Mouse (Mus musculus): ENCODE results near the gene Clcnka.

Clcnka gene

GRCm38 (mm10) chr4:141398545-141398944, at the start of gene Clcnka:
Gene Clcnka, minus strand, starts transcription at chr4:141398724.
- no peak for DNase-seq (ENCODE audit: low spot score)

DNA sequence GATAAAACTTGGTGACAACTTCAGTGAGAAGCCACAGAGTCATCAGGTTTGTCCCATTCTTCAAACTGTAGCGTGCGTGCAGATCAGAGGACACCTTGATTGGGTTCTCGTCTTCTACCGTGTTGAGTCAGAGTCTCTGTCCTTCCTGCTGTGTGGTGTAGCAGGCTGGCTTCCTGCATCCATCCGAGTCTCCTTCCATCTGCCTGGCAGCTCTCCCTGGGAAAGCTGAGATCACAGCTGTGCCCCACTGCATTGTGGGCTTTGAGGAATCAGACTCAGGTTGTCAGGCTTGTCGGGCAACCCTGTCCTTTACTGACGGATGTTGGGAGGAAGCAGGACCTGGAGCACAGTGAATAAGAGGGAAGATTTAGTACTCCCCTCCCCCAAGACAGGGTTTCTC, 47.7 kb upstream of the Clcnka start:
- DNase-seq (ENCODE audit: low spot score), result no peak

GRCm38 (mm10) chr4:141445328-141445720, 46.8 kb upstream of the Clcnka start:
- DNase-seq (ENCODE audit: low spot score), result no peak

- peak; percentile 87 for DNase-seq (ENCODE audit: low spot score)
Observed at GRCm38 (mm10) chr4:141444451-141445327, 46.2 kb upstream of the Clcnka start, which contains the start of gene Zbtb17. Gene Zbtb17, plus strand, starts transcription at chr4:141444654.

- no peak for DNase-seq (ENCODE audit: low spot score)
Observed at GRCm38 (mm10) chr4:141443641-141444429, 45.3 kb upstream of the Clcnka start.

GRCm38 (mm10) chr4:141440877-141441276, 42.4 kb upstream of the Clcnka start:
- DNase-seq (ENCODE audit: low spot score), result no peak

DNA sequence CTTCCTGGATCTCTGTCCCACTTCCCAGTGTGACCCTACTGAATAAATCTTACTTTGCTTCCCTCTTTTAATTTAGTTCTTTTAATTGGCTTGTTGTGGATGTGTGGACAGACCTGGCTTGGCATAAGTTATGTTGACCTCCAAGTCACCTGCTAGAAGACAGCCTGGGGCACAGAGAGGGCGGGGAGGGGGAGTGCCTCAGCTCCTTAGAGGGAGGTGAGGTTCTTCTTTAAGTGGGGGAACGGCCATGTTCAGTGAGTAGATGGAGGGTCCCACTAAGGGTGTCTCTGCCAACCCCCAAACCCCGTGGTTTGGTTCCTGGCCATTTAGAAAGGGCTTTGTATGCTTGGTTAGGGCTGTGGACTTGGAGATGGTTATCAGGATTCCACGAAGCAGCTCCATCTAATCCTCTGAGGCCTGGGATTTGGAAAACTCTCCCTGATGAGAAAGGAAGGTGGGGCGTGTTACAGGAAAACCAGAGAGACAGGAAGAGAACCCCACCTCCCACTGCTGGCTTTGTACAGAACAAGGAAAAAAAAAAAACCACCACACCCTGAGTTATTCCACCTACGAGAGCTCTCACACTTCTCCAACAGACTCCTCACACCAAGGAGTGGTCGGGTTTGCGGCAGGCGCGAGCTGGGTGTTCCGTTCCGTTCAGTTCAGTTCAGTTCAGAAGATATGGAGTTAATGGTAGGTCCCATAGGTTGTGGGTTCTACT, 40.7 kb upstream of the Clcnka start:
- no peak for DNase-seq (ENCODE audit: low spot score)

DNA sequence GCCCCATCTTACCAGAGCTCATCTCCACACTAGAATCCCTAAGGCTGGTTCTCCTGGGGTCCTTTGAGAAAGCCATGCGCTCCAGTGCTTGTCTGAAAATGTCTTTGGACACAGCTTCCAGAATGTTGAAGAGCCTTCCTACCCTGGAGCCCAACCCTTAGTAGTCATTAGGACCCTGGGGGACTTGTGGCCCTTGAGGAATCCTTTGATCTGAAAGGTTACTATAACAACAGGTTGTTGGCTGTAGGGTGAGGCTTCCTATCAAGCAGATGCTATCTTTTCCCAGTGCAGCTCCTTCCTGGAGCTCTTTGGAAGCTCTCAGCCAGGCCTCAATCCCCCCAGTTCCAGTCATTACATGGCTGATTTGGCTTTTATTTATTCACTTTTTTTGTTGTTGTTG, 37.5 kb upstream of the Clcnka start, which contains the start of gene Srarp:
Gene Srarp (minus strand): TSS at position 132 of the 400 bp plus-strand sequence.
- no peak for DNase-seq (ENCODE audit: low spot score)

- no peak for DNase-seq (ENCODE audit: low spot score)
Observed at GRCm38 (mm10) chr4:141433191-141433590, 34.7 kb upstream of the Clcnka start.

DNA sequence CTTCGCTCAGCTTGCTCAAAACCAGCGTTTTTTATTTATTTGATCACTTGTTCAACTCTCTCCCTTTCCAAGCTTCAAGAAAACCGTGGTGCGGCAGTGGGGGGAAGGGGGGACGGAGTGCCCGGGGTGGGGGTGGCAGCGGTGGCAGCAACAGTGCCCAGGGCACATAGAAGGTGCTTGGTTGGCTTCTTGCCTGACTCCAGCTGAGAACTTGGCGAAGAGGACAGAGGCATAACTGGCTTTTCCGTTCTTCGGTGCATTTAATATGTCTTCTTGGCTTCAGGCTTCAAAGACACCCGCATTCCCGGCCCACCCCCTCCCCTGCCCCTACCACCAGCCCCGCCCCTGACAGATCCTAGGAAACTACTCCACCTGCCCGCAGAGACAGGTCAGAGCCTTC, 34.1 kb upstream of the Clcnka start:
- no peak for DNase-seq (ENCODE audit: low spot score)

DNA sequence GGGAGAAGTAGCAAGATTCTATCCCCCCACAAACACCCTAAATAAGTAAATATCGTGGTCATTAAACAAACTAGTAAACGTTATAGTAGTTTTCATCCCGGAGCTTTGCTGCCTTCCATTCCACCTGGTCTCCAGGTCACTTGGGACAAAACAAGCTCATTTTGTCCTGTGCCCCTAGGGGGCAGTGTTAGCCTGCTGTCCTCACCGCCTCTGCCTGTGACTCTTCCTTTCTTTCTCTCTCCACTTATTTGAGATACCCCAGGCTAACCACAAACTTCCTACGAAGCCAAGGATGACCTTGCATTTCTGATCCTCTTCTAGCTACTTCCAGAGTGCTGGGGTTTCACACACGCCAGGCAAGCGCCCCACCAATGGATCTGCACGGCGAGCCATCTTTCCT, 32.5 kb upstream of the Clcnka start:
- DNase-seq (ENCODE audit: low spot score), result peak; percentile 64

DNA sequence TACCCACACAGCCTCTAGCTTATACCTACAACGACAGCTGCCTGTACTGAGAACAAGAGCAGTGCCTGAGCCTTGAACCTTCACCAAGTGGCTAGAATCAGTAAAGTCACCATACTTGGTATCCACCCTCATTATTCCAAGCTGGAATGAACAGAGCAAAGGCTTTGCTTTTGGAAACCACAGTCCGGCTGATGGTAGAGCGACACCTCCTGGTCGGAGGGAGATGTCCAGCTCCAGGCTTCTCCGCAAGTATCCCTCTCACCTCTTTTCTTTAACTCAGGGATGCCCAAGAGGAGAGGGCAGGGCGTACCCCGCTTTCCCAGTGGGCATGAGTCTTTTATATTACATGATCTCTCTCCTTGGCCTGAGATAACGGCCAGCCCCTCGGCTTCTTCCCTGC, 31.3 kb upstream of the Clcnka start:
- DNase-seq (ENCODE audit: low spot score), result no peak

DNA sequence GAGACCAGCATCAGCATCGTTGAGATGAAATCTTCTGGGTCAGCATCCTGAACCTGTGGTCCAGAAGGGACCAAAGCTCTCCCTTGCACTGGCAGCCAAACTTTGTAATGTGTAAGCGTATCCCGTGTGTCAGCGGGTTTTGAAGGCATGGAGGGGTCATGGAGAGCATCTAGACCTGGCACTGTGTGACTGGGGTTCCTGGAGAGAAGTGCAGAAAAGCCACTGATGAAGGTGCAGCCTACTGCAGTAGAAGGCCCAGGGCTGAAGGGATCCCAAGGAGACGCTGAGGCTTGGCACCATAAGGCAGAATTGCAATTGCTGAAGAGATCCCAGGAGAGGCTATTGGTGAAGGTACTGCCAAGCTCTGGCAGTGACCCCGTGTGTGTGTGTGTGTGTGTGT, 30.9 kb upstream of the Clcnka start:
- DNase-seq (ENCODE audit: low spot score), result no peak

GRCm38 (mm10) chr4:141427921-141428320, 29.4 kb upstream of the Clcnka start:
- no peak for DNase-seq (ENCODE audit: low spot score)

DNA sequence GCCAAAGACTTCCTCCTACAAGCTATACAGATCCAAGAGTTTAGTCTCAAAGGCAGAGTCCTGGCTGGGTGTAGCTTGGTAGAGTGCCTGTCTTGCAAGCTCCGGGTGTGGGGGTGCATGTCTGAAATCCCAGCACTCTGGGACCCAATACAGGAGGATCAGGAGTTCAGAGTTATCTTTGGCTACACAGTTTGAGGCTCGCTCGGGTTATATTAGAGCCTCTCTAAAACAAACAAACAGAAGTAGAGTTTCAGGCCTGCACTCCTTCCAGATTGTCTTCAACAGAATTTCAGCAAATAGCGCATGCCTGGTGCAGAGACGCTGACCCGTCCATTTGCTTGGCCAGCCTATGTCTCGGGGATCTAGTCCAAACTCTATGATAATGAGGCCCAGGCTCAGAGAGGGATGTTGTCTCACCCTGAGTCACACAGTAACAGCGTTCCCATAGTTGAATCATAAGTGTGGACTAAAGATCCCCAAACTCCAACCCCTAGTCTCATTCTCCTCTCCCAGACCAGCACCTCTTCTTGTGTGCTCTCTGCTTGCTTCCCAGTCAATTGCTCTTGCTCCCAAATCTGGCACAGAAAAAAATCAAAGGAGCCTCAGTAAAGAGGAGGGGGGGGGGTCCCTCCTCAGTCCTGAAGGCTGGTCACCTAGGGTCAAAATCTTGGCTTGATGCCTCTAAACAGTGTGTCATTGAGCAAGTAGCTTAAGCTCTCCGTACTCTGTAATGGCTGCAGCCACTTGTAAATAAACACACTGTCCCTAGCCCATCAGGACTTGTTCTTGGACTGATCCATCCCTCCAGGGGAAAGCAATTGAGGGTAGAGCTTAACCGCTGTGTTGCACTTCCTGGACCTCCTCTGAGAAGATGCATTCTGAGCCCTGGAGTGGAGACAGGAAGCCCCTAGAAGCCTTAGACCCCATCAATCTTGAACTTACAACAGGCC, 28.5 kb upstream of the Clcnka start:
- DNase-seq (ENCODE audit: low spot score), result no peak

- DNase-seq (ENCODE audit: low spot score), result no peak
Observed at GRCm38 (mm10) chr4:141425484-141426479, 27.3 kb upstream of the Clcnka start.

DNA sequence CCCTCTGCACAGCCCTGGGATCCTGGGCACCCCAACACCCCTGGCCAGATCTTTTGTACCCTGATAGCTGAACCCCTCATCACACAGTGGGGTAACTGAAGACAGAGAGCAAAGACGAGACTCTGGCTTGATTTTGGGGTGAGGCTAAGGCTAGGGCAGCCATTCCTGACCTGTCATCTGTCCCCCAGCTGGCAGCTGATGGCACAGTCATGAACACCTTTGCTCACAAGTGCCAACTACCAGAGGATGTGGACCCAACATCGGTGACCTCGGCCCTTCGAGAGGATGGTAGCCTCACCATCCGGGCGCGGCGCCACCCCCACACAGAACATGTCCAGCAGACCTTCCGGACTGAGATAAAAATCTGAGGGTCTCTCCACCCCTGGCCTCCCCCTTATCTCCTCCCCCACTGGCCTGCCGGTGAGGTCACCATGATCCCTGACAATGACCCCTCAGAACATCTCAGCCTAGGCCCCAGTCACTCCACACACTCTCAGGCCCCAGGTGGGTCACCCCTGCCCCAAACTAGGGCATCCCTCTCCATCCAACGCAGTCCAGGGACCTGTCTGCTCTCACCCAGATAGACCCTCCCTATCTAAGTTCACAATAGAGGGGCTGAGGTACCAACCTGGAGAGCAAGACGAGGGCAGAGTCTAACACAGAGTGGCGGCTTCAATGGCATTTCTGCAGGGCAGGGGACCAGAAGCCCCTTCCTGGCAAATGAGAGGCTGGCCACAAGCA, 25.3 kb upstream of the Clcnka start:
- no peak for DNase-seq (ENCODE audit: low spot score)

GRCm38 (mm10) chr4:141423288-141423687, 24.8 kb upstream of the Clcnka start:
- no peak for DNase-seq (ENCODE audit: low spot score)

DNA sequence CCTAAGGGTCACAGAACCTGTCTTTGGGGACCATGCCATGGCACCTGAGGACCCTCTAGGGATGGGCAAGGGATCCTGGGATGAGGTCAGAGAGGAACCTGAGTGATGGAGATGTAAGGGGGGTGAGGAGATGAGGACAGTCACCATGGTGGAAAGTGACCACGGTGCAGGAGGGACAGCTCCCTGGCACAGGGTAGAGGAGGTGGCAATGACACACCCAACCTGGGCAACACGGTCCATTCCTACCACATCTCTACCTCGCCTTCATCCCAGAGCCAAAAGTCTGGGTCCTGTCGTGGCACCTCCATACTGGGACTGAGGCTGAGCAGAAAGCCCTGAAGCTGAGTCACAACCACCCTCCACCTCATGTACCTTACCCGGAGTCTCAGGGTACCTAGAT, 24.3 kb upstream of the Clcnka start:
- DNase-seq (ENCODE audit: low spot score), result no peak

Measured in ovary, postnatal 14 days (tissue).